Mouse (Mus musculus) liver, embryonic 11.5 days (tissue): ENCODE results near the gene B3galnt2. TPM values are rescaled to one million over a fixed set of nuclear protein-coding genes. Genes with fewer than 3 reads are reported as not detected.
"Not testable (repeated sequence)": the region's sequence is repeated elsewhere in the genome, so short reads cannot be mapped to it uniquely, and the experiment has no call there.

Experiments used
- ATAC-seq: fragments of 200-750 bp; cut with Nextera tagmentation; replicated peaks from 2 replicates; pipeline ENCODE4 v1.8.0; 2017; ENCODE audit warnings: moderate number of reproducible peaks, mild to moderate bottlenecking, moderate TSS enrichment, moderate library complexity; ENCODE audit not compliant: low FRiP score
- DNase-seq: peaks from one replicate; pipeline ENCODE4 v3.0.0-alpha.2; 2017; ENCODE audit warnings: low spot score
- H3K27ac ChIP-seq: fragments of 300-500 bp; sonication (generic); 2 replicates; pipeline ENCODE4 v1.5.1; 2014; ENCODE audit warnings: mild to moderate bottlenecking, low read depth, low read length, control low read depth
- H3K27me3 ChIP-seq: fragments of 300-500 bp; sonication (generic); replicated peaks from 2 replicates; pipeline ENCODE4 v1.6.1; 2014; ENCODE audit warnings: low read length, mixed read lengths; ENCODE audit not compliant: control insufficient read depth, insufficient read depth
- H3K36me3 ChIP-seq: fragments of 300-500 bp; sonication (generic); 2 replicates; pipeline ENCODE4 v1.6.1; 2014; ENCODE audit warnings: mild to moderate bottlenecking, low read length, moderate library complexity, mixed read lengths; ENCODE audit not compliant: control insufficient read depth, insufficient read depth
- H3K4me1 ChIP-seq: fragments of 300-500 bp; sonication (generic); replicated peaks from 2 replicates; pipeline ENCODE4 v1.6.1; 2014; ENCODE audit warnings: low read length, mixed read lengths; ENCODE audit not compliant: control insufficient read depth, insufficient read depth
- H3K4me2 ChIP-seq: fragments of 300-500 bp; sonication (generic); 2 replicates; pipeline ENCODE4 v1.6.1; 2014; ENCODE audit warnings: mild to moderate bottlenecking, control low read depth, moderate library complexity
- H3K4me3 ChIP-seq: fragments of 300-500 bp; sonication (generic); 2 replicates; pipeline ENCODE4 v1.5.1; 2014; ENCODE audit warnings: low read depth, low read length, control low read depth
- H3K9ac ChIP-seq: fragments of 300-500 bp; sonication (generic); 2 replicates; pipeline ENCODE4 v1.6.1; 2014; ENCODE audit warnings: low read depth, low read length, control low read depth
- H3K9me3 ChIP-seq: fragments of 300-500 bp; sonication (generic); 2 replicates; pipeline ENCODE4 v1.6.1; 2016; ENCODE audit warnings: low read length, inconsistent platforms, mixed read lengths; ENCODE audit not compliant: control insufficient read depth
- whole genome bisulfite sequencing: fragments of 180-500 bp; shearing (Covaris S2); extraction: QIAGEN DNeasy Blood & Tissue Kit; methylation state at CpG from one replicate; pipeline ENCODE4 v1.1.7; 2014; 5-methylcytosine and 5-hydroxymethylcytosine counted together
- polyA plus RNA-seq: library from polyadenylated mRNA; unstranded; fragments of >200 nt; fragmentation: Nextera tagmentation; extraction: Ambion mirVana; gene quantifications from 2 replicates; pipeline ENCODE4 v1.2.1, GENCODE M21; 2014

Gene B3galnt2
- polyA plus RNA-seq, 1 experiment from 2014 or later: 62.7 TPM

DNA sequence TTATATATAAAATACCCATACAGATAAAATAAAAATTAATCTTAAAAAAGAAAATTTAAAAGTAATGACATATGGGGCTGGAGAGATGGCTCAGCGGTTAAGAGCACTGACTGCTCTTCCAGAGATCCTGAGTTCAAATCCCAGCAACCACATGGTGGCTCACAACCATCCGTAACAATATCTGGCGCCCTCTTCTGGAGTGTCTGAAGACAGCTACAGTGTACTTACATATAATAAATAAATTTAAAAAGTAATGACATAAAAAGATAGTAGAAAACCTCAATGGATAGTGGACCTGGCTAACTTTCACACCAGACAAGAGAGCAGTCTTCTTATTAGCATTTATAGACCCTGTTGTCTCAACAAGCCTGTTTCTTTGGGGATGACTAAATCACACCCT, 81.1 kb downstream of the B3galnt2 start:
- H3K4me1 ChIP-seq: peaks cover 31% of the 10 kb centered on the region
- H3K9me3 ChIP-seq, H3K9ac ChIP-seq, H3K4me3 ChIP-seq, H3K36me3 ChIP-seq, ATAC-seq, H3K4me2 ChIP-seq, DNase-seq, H3K27me3 ChIP-seq: not testable (repeated sequence)
- peak overlapping the region; percentile 91; the same call in 1 of the 2 replicates for H3K27ac ChIP-seq
- 88% methylated on average over 3 of the region's 3 CpGs for WGBS

DNA sequence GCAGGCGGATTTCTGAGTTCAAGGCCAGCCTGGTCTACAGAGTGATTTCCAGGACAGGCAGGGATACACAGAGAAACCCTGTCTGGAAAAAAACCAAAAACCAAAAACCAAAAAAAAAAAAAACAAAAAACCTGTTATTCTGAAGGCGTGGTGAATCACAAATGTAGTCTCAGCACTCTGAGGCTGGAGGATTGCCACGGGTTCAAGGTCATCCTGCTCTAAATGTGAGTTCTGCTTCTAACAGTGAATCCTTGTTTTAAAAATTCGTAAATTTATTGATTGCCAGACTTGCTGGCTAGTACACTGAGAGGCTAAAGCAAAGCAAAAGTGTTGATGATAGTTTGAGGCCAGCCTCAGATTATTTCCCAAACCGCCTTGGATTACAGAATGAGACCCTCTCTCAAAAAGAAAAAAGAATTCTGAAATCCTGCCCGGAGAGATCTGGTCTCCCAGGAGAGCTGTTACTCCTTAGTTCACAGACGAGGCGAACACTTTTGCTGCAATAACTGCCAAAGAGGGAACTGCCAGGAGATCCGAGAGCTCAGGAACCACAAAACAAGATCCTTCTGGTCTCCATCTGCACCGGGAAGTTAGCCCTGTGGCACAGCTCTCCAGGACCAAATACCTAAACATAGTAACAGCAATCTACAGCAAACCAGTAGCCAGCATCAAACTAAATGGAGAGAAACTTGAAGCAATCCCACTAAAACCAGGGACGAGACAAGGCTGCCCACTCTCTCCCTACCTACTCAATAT, 81.8 kb downstream of the B3galnt2 start:
- H3K4me2 ChIP-seq: no peak overlapping the region
- 92% methylated on average over 11 of the region's 11 CpGs for WGBS
- H3K9ac ChIP-seq: no peak overlapping the region
- no peak overlapping the region for H3K27ac ChIP-seq
- H3K36me3 ChIP-seq: no peaks in the 10 kb centered on the region; the same call in 1 of the 2 replicates
- DNase-seq: no peak
- H3K4me3 ChIP-seq: no peak overlapping the region
- H3K27me3 ChIP-seq: no peaks in the 10 kb centered on the region
- ATAC-seq: no peak
- H3K4me1 ChIP-seq: peaks cover 28% of the 10 kb centered on the region
- no peaks in the 10 kb centered on the region for H3K9me3 ChIP-seq

DNA sequence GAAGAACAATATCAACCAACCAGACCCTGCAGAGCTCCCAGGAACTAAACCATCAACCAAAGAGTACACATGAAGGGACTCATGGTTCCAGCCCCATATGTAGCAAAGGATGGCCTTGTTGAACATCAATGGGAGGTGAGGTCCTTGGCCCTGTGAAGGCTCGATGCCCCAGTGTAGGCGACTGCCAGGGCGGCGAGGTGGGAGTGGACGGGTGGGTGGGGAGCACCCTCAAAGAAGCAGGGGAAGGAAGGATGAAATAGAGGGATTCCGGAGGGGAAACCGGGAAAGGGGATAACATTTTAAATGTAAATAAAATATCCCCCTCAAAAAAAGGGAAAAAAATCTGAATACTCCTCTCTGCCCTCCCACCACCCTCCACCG, 84.6 kb downstream of the B3galnt2 start:
- Histone ChIP-seq H3K36me3 (no peaks in the 10 kb centered on the region), H3K4me3 (peak overlapping the region; percentile 68), H3K4me1 (peaks cover 13% of the 10 kb centered on the region), H3K4me2 (peak overlapping the region; percentile 91), H3K9me3 (no peaks in the 10 kb centered on the region), H3K27ac (peak overlapping the region; percentile 91), H3K27me3 (no peaks in the 10 kb centered on the region), H3K9ac (peak overlapping the region; percentile 90)
- WGBS: 2% methylated on average over 8 of the region's 8 CpGs
- ATAC-seq (peak; percentile 15), DNase-seq (no peak)

DNA sequence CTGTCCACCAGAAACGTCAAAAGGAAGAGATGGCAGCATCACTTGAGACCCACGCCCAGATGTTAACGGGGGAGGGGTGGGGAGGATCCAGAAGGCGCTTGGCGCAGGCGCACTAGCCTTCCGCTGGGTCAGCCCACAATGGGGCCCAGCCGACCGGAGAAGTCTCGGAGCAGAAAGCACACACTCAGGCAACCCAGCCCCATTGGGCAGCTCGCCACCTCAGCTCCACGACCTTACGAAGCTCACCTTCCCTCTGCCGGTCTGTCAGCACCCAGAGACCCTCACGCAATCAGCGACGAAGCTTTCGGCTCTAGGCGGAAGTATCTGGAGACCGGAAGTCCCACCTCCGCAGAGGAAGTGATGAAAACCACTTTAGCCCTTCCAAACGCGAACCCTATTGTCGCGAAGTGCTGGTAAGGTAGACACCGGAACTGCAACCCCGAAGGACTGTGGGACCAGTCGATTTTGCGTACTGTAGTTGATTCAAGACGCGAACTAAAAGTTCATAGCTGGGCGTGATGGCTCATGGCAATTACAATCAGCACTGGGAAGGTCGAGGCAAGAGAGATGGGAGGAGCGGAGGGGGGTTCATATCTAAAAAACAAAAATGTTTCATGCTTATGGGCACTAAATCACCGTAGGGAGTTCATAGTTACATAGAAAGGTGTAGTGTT, 85.2 kb downstream of the B3galnt2 start, which contains the start of gene Tbce:
Gene Tbce (minus strand): TSS at position 347 of the 674 bp plus-strand sequence.
- peak within 1 kb of the TSS; percentile 91 for H3K4me2 ChIP-seq
- peak; percentile 91 for DNase-seq
- ATAC-seq: peak; percentile 95
- H3K4me1 ChIP-seq: peaks cover 11% of the 10 kb centered on the region
- WGBS: under 1% methylated on average over 35 of the region's 35 CpGs
- H3K27ac ChIP-seq: peak within 1 kb of the TSS; percentile 91
- H3K36me3 ChIP-seq: no peaks in the 10 kb centered on the region
- H3K27me3 ChIP-seq: no peaks in the 10 kb centered on the region
- peak within 1 kb of the TSS; percentile 68 for H3K4me3 ChIP-seq
- H3K9ac ChIP-seq: peak within 1 kb of the TSS; percentile 90
- no peaks in the 10 kb centered on the region for H3K9me3 ChIP-seq

DNA sequence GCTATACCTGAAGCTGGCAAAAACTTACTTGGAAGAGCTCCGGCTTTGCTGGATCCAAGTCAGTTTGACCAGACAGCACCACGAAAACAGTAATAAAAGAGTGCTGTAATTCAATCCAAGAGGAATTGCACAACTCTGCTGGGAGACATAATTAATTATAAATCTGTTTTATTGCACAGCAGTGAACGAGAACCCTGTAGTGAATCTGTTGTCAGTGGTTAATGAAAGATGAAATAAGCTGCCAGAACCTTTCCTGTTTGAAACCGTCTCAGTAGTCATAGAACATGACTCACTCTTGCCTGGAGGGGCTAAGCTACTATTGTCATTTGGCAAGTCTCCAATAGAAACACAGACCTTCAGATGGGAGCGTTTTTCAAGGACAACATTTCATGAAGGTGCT, 85.9 kb downstream of the B3galnt2 start:
- H3K4me2 ChIP-seq: peak overlapping the region; percentile 91
- no peaks in the 10 kb centered on the region for H3K27me3 ChIP-seq
- no peaks in the 10 kb centered on the region for H3K36me3 ChIP-seq
- no peaks in the 10 kb centered on the region for H3K9me3 ChIP-seq
- no peak for ATAC-seq
- DNase-seq: no peak
- peak overlapping the region; percentile 90 for H3K9ac ChIP-seq
- H3K27ac ChIP-seq: peak overlapping the region; percentile 91; the same call in 1 of the 2 replicates
- WGBS: 54% methylated on average over 5 of the region's 5 CpGs
- peaks cover 5% of the 10 kb centered on the region for H3K4me1 ChIP-seq
- peak overlapping the region; percentile 68 for H3K4me3 ChIP-seq

DNA sequence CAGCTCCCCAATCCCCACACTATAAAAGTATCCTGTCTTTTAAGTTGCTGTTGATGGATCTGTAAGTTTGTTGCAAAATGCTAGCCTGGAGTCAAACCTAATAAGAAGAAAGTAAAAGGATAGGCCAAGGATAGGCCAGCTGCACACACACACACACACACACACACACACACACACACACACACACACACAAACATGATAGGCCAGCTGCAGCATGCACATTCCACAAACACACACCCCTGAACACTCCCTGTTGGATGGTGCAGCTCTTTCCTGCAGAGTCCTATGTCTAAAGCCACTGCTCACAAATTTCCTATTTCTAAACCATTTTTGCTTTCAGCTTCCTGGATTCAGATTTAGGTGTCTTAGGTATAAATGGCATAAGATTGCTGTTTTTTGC, 89.6 kb downstream of the B3galnt2 start:
- peaks cover 4% of the 10 kb centered on the region for H3K36me3 ChIP-seq
- no peak overlapping the region for H3K9ac ChIP-seq
- H3K4me1 ChIP-seq: no peaks in the 10 kb centered on the region; the same call in 1 of the 2 replicates
- H3K27me3 ChIP-seq: no peaks in the 10 kb centered on the region
- no peak overlapping the region for H3K4me2 ChIP-seq
- H3K4me3 ChIP-seq: no peak overlapping the region
- no peak overlapping the region for H3K27ac ChIP-seq
- no peak for ATAC-seq
- DNase-seq: no peak
- H3K9me3 ChIP-seq: no peaks in the 10 kb centered on the region

DNA sequence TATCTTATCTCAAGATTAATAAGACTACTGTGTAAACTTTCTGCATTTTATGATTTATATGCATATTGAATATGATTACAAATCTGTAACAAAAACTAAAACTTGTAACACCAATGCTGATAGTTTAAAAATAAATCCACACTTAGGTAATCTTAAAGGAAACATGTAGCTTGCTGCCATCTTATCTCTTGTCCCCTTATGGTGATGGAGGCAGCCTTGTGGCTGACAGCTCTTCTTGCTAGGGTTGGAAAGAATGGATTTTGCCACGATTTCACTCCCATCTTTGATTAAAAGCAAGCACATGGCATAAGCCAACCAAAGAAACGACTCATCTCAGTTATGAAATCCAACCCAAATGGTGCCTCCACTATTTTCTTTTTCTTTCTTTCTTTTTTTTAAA, 90.3 kb downstream of the B3galnt2 start:
- 54% methylated on average over 2 of the region's 2 CpGs for WGBS
- Histone ChIP-seq H3K36me3 (peaks cover 4% of the 10 kb centered on the region), H3K27ac (no peak overlapping the region), H3K4me2 (no peak overlapping the region), H3K27me3 (no peaks in the 10 kb centered on the region), H3K9ac (no peak overlapping the region), H3K4me3 (no peak overlapping the region), H3K9me3 (no peaks in the 10 kb centered on the region), H3K4me1 (no peaks in the 10 kb centered on the region)
- no peak for DNase-seq
- ATAC-seq: no peak
